Mouse (Mus musculus) MEL (cell line): ENCODE results near the gene Rnf207. TPM values are rescaled to one million over a fixed set of nuclear protein-coding genes. Genes with fewer than 3 reads are reported as not detected.

Experiments
- DNase-seq: peaks from one replicate; pipeline ENCODE4 v3.0.0; 2011; ENCODE audit warnings: low read depth, low spot score
- H3K27ac ChIP-seq: 2 replicates; pipeline ENCODE4 v1.5.1; 2012; ENCODE audit warnings: low read depth, mild to moderate bottlenecking, control low read depth, low read length, moderate library complexity; ENCODE audit not compliant: control insufficient read depth
- H3K27me3 ChIP-seq, 2 experiments: fragments of 150-350 bp in 1 of 2; sonication (generic) in 1 of 2; 2 replicates each; pipeline ENCODE4 v1.6.1; 2012; ENCODE audit warnings: low read length in 2 of 2, mild to moderate bottlenecking in 2 of 2, improper control_type of control experiment in 1 of 2, moderate library complexity in 1 of 2; ENCODE audit not compliant: insufficient read depth in 2 of 2, control insufficient read depth in 1 of 2
- H3K36me3 ChIP-seq, 2 experiments: 2 replicates each; pipeline ENCODE4 v1.6.1; 2012 to 2014; ENCODE audit warnings: low read length in 2 of 2, improper control_type of control experiment in 1 of 2, inconsistent platforms in 1 of 2, mild to moderate bottlenecking in 1 of 2; ENCODE audit not compliant: insufficient read depth in 2 of 2, control insufficient read depth in 1 of 2
- H3K4me1 ChIP-seq, 2 experiments: fragments of 150-350 bp in 1 of 2; sonication (generic) in 1 of 2; 2 replicates each; pipeline ENCODE4 v1.6.1; 2012; ENCODE audit warnings: low read length in 2 of 2, improper control_type of control experiment in 1 of 2, mild to moderate bottlenecking in 1 of 2; ENCODE audit not compliant: insufficient read depth in 2 of 2, control insufficient read depth in 1 of 2
- H3K4me3 ChIP-seq, 2 experiments: fragments of 150-350 bp in 1 of 2; sonication (generic) in 1 of 2; 2 replicates each; pipeline ENCODE4 v1.5.1; 2012; ENCODE audit warnings: low read depth in 2 of 2, low read length in 2 of 2, mild to moderate bottlenecking in 2 of 2, moderate library complexity in 2 of 2, control low read depth in 1 of 2, improper control_type of control experiment in 1 of 2; ENCODE audit not compliant: control insufficient read depth in 1 of 2, insufficient read depth in 1 of 2
- H3K79me2 ChIP-seq: 2 replicates; pipeline ENCODE4 v1.6.1; 2012; ENCODE audit warnings: mild to moderate bottlenecking, low read length, moderate library complexity; ENCODE audit not compliant: control insufficient read depth, poor library complexity, insufficient read depth
- H3K9ac ChIP-seq: 2 replicates; pipeline ENCODE4 v1.6.1; 2012; ENCODE audit warnings: low read depth, mild to moderate bottlenecking, control low read depth, low read length, moderate library complexity; ENCODE audit not compliant: control insufficient read depth, poor library complexity, severe bottlenecking
- H3K9me3 ChIP-seq: fragments of 150-350 bp; sonication (generic); replicated peaks from 2 replicates; pipeline ENCODE4 v1.6.1; 2012; ENCODE audit warnings: mild to moderate bottlenecking, low read length, improper control_type of control experiment, moderate library complexity; ENCODE audit not compliant: insufficient read depth
- BHLHE40 ChIP-seq: IDR thresholded peaks from 2 replicates; pipeline ENCODE4 v1.6.1; 2012; ENCODE audit warnings: low read depth, mild to moderate bottlenecking, inconsistent platforms, low read length, improper control_type of control experiment, borderline replicate concordance
- CHD1 ChIP-seq: IDR thresholded peaks from 2 replicates; pipeline ENCODE4 v1.6.1; 2012; ENCODE audit warnings: low read depth, mild to moderate bottlenecking, inconsistent platforms, low read length, improper control_type of control experiment
- CTCF ChIP-seq, 3 experiments: IDR thresholded peaks in 2 of 3; conservative IDR thresholded peaks in 1 of 3; 2 replicates each; pipeline ENCODE4 v1.5.1; 2011 to 2012; ENCODE audit warnings: low read length in 3 of 3, low read depth in 2 of 3, mild to moderate bottlenecking in 2 of 3, improper control_type of control experiment in 1 of 3, inconsistent platforms in 1 of 3, mixed read lengths in 1 of 3, moderate library complexity in 1 of 3; ENCODE audit not compliant: control insufficient read depth in 1 of 3, insufficient read depth in 1 of 3, poor library complexity in 1 of 3, severe bottlenecking in 1 of 3
- ELF1 ChIP-seq: IDR thresholded peaks from 2 replicates; pipeline ENCODE4 v1.6.1; 2014; ENCODE audit warnings: low read depth, mild to moderate bottlenecking, inconsistent platforms, low read length, improper control_type of control experiment, moderate library complexity
- ETS1 ChIP-seq: IDR thresholded peaks from 2 replicates; pipeline ENCODE4 v1.6.1; 2012; ENCODE audit warnings: low read depth, mild to moderate bottlenecking, inconsistent platforms, low read length, improper control_type of control experiment, moderate library complexity
- GATA1 ChIP-seq: IDR thresholded peaks from 2 replicates; pipeline ENCODE4 v1.6.1; 2011; ENCODE audit warnings: low read depth, low read length, improper control_type of control experiment
- HCFC1 ChIP-seq: IDR thresholded peaks from 2 replicates; pipeline ENCODE4 v1.6.1; 2012; ENCODE audit warnings: low read depth, mild to moderate bottlenecking, inconsistent platforms, low read length, improper control_type of control experiment, moderate library complexity
- MAZ ChIP-seq: IDR thresholded peaks from 2 replicates; pipeline ENCODE4 v1.6.1; 2012; ENCODE audit warnings: low read depth, mild to moderate bottlenecking, inconsistent platforms, low read length, improper control_type of control experiment
- MEF2A ChIP-seq: IDR thresholded peaks from 2 replicates; pipeline ENCODE4 v1.6.1; 2014; ENCODE audit warnings: low read depth, mild to moderate bottlenecking, inconsistent platforms, low read length, improper control_type of control experiment; ENCODE audit not compliant: poor library complexity, insufficient replicate concordance, severe bottlenecking; ENCODE audit errors: extremely low read depth
- MYB ChIP-seq: IDR thresholded peaks from 2 replicates; pipeline ENCODE4 v1.6.1; 2011; ENCODE audit warnings: mild to moderate bottlenecking, low read depth, low read length, improper control_type of control experiment
- MYC ChIP-seq: IDR thresholded peaks from 2 replicates; pipeline ENCODE4 v1.6.1; 2011; ENCODE audit warnings: low read depth, mild to moderate bottlenecking, low read length, improper control_type of control experiment, moderate library complexity
- NELFE ChIP-seq: IDR thresholded peaks from 2 replicates; pipeline ENCODE4 v1.6.1; 2011; ENCODE audit warnings: low read depth, low read length, improper control_type of control experiment
- NRF1 ChIP-seq: IDR thresholded peaks from 2 replicates; pipeline ENCODE4 v1.6.1; 2014; ENCODE audit warnings: low read depth, mild to moderate bottlenecking, inconsistent platforms, low read length, improper control_type of control experiment, moderate library complexity; ENCODE audit not compliant: poor library complexity, insufficient read depth, severe bottlenecking
- POLR2A ChIP-seq, 2 experiments: IDR thresholded peaks; 2 replicates each; pipeline ENCODE4 v1.6.1; 2011 to 2012; ENCODE audit warnings: low read length in 2 of 2, mild to moderate bottlenecking in 2 of 2, control low read depth in 1 of 2, improper control_type of control experiment in 1 of 2, low read depth in 1 of 2, moderate library complexity in 1 of 2; ENCODE audit not compliant: control insufficient read depth in 1 of 2, insufficient read depth in 1 of 2, poor library complexity in 1 of 2
- SMC3 ChIP-seq: IDR thresholded peaks from 2 replicates; pipeline ENCODE4 v1.6.1; 2011; ENCODE audit warnings: low read depth, low read length, improper control_type of control experiment
- TBP ChIP-seq: IDR thresholded peaks from 2 replicates; pipeline ENCODE4 v1.8.0; 2011; ENCODE audit warnings: low read depth, low read length, improper control_type of control experiment
- USF1 ChIP-seq: IDR thresholded peaks from 2 replicates; pipeline ENCODE4 v1.6.1; 2014; ENCODE audit warnings: low read depth, mild to moderate bottlenecking, inconsistent platforms, low read length, improper control_type of control experiment, moderate library complexity
- USF2 ChIP-seq, 2 experiments: IDR thresholded peaks; 2 replicates each; pipeline ENCODE4 v1.6.1; 2011 to 2012; ENCODE audit warnings: improper control_type of control experiment in 2 of 2, low read length in 2 of 2, borderline replicate concordance in 1 of 2, inconsistent platforms in 1 of 2, low read depth in 1 of 2, mild to moderate bottlenecking in 1 of 2; ENCODE audit not compliant: insufficient read depth in 1 of 2
- ZC3H11A ChIP-seq: IDR thresholded peaks from 2 replicates; pipeline ENCODE4 v1.6.1; 2012; ENCODE audit warnings: low read depth, mild to moderate bottlenecking, inconsistent platforms, low read length, improper control_type of control experiment
- ZMIZ1 ChIP-seq: IDR thresholded peaks from 2 replicates; pipeline ENCODE4 v1.6.1; 2012; ENCODE audit warnings: low read depth, mild to moderate bottlenecking, inconsistent platforms, low read length, improper control_type of control experiment, moderate library complexity
- polyA plus RNA-seq, 2 experiments: library from polyadenylated mRNA; stranded (reverse) in 1 of 2; unstranded in 1 of 2; fragments of >175 nt in 1 of 2; fragments of >200 nt in 1 of 2; gene quantifications; 2 replicates each; pipeline versions ENCODE4 v1.2.1 to v1.2.4; 2012; ENCODE audit warnings: low replicate concordance in 2 of 2, low read depth in 1 of 2; ENCODE audit not compliant: insufficient read length in 2 of 2, insufficient read depth in 1 of 2, missing spikeins in 1 of 2
- total RNA-seq: library from RNA; depleted of rRNA; stranded (reverse); fragments of 300-350 nt; gene quantifications from 2 replicates; pipeline ENCODE4 v1.2.3, GENCODE M21; 2012

The Rnf207 gene
- total and polyA plus RNA-seq, 3 experiments: 0.36 TPM; not detected in 2

DNA sequence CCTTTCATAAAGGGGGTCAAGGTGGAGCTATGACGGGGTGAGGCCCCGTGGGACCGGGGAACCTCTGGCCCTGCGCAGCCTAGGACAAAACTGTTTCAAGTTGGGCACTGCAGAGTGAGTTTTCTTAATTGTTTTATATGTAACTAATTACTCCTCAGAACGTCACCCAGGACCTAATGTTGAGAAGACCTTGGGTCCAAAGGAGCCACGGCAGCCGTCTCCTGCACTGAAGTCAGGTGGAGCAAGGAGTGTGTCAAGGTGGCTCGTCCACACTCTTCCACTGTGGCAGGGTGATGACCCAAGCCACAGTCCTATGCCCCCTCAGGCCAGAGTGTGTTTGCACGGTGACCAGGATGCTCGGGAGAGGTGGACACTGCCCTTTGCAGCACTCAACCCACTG is 15.6 kb downstream of the Rnf207 start:
- Histone ChIP-seq H3K27me3 (no peaks in the 10 kb centered on the region), H3K9ac (no peak overlapping the region), H3K27ac (no peak overlapping the region), H3K4me1 (peaks cover 3 to 5% of the 10 kb centered on the region in 2 experiments; a peak in 1 of 4 replicates), H3K79me2 (peaks cover 8% of the 10 kb centered on the region), H3K9me3 (no peaks in the 10 kb centered on the region)
- TF ChIP-seq SMC3 (no peak), NRF1 (no peak), TBP (no peak), POLR2A (IDR thresholded peaks at IDR 0.05; ENCODE audit: control insufficient read depth in 1 of 2, insufficient read depth in 1 of 2, low read depth in 1 of 2, low read length in 2 of 2, poor library complexity in 1 of 2) (no peak), ZMIZ1 (no peak), MAZ (no peak), MYC (no peak), BHLHE40 (no peak)
- TF ChIP-seq, all 39 proteins: peak for 0
- DNase-seq: no peak
- Histone ChIP-seq H3K36me3 (peaks cover 0 to 5% of the 10 kb centered on the region in 2 experiments; a peak in 2 of 4 replicates), H3K4me3 (no peak overlapping the region)

DNA sequence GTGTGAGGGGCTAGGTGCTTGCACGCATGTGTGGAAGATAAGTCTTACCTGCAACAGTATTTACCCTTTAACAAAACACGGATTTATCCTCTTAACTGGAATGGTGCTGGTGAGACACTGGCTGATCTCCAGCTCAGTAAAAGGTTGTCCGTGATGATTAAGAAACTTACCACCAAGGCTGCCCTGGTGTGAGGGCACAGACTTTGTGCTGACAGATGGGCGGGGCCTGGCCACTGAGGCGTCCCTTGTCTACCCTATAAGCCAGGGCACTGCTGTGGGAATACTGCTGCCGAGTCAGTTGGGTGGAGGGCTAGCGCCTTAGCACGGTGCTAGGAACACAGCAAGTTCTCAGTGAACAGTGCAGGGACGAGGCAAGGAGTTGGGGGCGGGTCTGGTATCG is 16.8 kb downstream of the Rnf207 start:
- no peak for DNase-seq
- peaks cover 18% of the 10 kb centered on the region for H3K79me2 ChIP-seq
- H3K4me1 ChIP-seq: peaks cover 4 to 7% of the 10 kb centered on the region in 2 experiments; a peak in 2 of 4 replicates
- no peak for TF ChIP-seq MYB
- no peak overlapping the region for H3K27ac ChIP-seq
- H3K36me3 ChIP-seq: peaks cover 0 to 8% of the 10 kb centered on the region in 2 experiments; a peak in 2 of 4 replicates
- H3K27me3 ChIP-seq: no peaks in the 10 kb centered on the region
- H3K4me3 ChIP-seq: no peak overlapping the region
- no peak overlapping the region for H3K9ac ChIP-seq
- H3K9me3 ChIP-seq: no peaks in the 10 kb centered on the region

DNA sequence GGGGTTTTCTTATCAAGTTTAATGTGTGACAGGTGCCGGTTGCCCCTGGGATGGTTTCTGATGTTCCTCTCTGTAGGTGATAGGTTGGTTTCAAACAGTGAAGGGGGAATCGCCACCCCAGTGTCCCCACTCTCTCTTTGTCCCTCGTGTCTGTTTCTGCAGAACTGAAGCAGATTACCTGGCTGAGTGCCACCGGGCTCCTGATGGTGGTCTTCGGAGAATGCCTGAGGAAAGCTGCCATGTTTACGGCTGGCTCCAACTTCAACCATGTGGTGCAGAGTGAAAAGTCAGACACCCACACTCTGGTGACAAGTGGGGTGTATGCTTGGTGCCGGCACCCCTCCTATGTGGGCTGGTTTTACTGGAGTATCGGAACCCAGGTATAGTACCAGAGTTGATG is 18.4 kb downstream of the Rnf207 start:
- no peaks in the 10 kb centered on the region for H3K9me3 ChIP-seq
- TF ChIP-seq MYB: no peak
- TF ChIP-seq CTCF (IDR thresholded peaks at IDR 0.05 in 2 of 3, conservative IDR thresholded peaks at IDR 0.05 in 1 of 3; ENCODE audit: control insufficient read depth in 1 of 3, insufficient read depth in 1 of 3, low read depth in 2 of 3, low read length in 3 of 3, poor library complexity in 1 of 3, severe bottlenecking in 1 of 3): no peak
- TF ChIP-seq SMC3: no peak
- TF ChIP-seq NELFE: no peak
- no peak for TF ChIP-seq ZC3H11A
- TF ChIP-seq MAZ: no peak
- no peak for TF ChIP-seq NRF1
- no peak for TF ChIP-seq USF2 (IDR thresholded peaks at IDR 0.05; ENCODE audit: borderline replicate concordance in 1 of 2, insufficient read depth in 1 of 2, low read depth in 1 of 2, low read length in 2 of 2)
- TF ChIP-seq GATA1: no peak
- no peak for TF ChIP-seq CHD1
- no peak for TF ChIP-seq USF1
- no peak for TF ChIP-seq HCFC1
- no peak for TF ChIP-seq BHLHE40
- no peak for TF ChIP-seq ETS1
- TF ChIP-seq ELF1: no peak
- no peak for TF ChIP-seq MEF2A
- H3K4me1 ChIP-seq: peaks cover 4 to 8% of the 10 kb centered on the region in 2 experiments; a peak in 3 of 4 replicates
- DNase-seq: no peak
- no peak overlapping the region for H3K27ac ChIP-seq
- H3K79me2 ChIP-seq: peaks cover 20% of the 10 kb centered on the region
- peaks cover 0 to 8% of the 10 kb centered on the region in 2 experiments; a peak in 2 of 4 replicates for H3K36me3 ChIP-seq
- H3K27me3 ChIP-seq: no peaks in the 10 kb centered on the region
- no peak overlapping the region for H3K9ac ChIP-seq
- H3K4me3 ChIP-seq: no peak overlapping the region
